Mouse (Mus musculus) brown adipose tissue, adult 24 weeks (tissue): ENCODE results near the gene Traip. TPM values are rescaled to one million over a fixed set of nuclear protein-coding genes. Genes with fewer than 3 reads are reported as not detected.
"Not testable (repeated sequence)": the region's sequence is repeated elsewhere in the genome, so short reads cannot be mapped to it uniquely, and the experiment has no call there.

Experiments
- H3K27ac ChIP-seq: fragments of 200-500 bp; replicated peaks from 2 replicates; pipeline ENCODE4 v1.5.1; 2012; ENCODE audit warnings: low read depth, mild to moderate bottlenecking, low read length
- H3K4me1 ChIP-seq: fragments of 200-500 bp; 2 replicates; pipeline ENCODE4 v1.6.1; 2012; ENCODE audit warnings: low read length, mixed read lengths; ENCODE audit not compliant: control insufficient read depth, insufficient read depth, insufficient read length
- H3K4me3 ChIP-seq: fragments of 200-500 bp; 2 replicates; pipeline ENCODE4 v1.5.1; 2012; ENCODE audit warnings: low read depth, mild to moderate bottlenecking, low read length, moderate library complexity; ENCODE audit not compliant: insufficient read depth
- polyA plus RNA-seq: library from polyadenylated mRNA; stranded (reverse); fragments of >200 nt; gene quantifications from 2 replicates; pipeline ENCODE4 v1.2.4, GENCODE M21; 2012; ENCODE audit not compliant: missing spikeins, insufficient read depth, insufficient read length

Traip gene
- polyA plus RNA-seq, 1 experiment: not detected

DNA sequence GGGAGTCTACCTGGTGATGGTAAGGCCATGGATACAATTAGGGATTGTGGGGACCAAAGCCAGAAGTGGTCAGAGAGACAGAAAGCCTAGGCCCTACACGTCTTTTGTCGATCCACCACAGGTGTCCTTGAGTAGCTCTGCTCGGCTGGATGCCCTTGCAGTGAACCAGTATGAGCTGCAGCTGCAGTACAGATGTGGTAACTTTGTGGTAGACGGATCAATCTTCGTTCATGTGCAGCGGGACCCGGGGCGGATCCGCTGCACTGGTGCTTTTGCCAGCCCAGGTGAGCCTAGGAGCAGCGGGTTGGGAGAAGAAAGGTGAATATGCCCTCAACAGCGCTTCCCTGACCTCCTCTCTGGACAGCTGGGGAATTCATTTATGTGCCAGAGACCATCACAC is 43.1 kb downstream of the Traip start:
- no peak overlapping the region for H3K4me3 ChIP-seq
- H3K4me1 ChIP-seq: no peaks in the 10 kb centered on the region
- H3K27ac ChIP-seq: no peak overlapping the region

DNA sequence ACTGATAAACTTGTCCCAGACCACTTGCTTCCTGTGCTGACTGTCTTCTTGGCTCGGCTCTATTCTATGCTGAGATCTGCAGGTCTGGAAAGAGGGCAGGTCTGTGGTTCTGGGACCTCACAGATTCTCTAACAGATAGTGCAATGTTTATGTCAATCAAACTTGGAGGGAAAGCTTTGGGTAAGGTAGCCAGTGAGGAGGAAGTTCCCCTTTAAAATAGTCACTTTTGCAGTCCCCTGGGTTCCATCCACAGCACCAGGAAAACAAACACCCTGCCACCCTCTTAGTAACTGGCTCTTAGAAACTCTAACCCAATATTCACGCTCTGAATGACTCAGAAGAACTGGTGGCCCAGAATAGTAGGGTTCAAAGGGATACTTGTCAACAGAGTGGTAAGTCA is 44.5 kb downstream of the Traip start:
- no peak overlapping the region for H3K4me3 ChIP-seq
- no peak overlapping the region for H3K27ac ChIP-seq

DNA sequence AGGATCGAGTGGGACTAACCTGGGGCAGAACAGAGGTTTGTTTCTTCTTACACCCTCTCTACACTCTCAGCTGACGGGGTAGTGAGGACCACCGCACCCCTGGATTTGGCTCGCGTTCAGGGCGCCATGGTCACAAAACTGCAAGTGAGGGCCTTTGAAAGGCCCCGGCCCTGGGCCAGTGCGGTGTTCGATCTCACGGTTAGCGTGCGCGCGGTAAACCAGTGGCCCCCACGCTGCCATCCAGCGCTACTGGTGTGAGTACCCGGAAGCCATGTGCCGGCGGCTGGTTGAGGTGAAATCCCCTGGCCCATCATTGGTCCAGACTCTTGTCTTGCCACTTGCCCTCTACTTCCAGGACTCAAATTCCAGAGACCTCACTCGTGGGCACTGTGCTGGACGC is 45.6 kb downstream of the Traip start:
- no peak overlapping the region for H3K27ac ChIP-seq
- H3K4me3 ChIP-seq: no peak overlapping the region
- no peaks in the 10 kb centered on the region for H3K4me1 ChIP-seq

More for the DNA sequence above, 44.5 kb downstream of the Traip start:
- H3K4me1 ChIP-seq: no peaks in the 10 kb centered on the region

DNA sequence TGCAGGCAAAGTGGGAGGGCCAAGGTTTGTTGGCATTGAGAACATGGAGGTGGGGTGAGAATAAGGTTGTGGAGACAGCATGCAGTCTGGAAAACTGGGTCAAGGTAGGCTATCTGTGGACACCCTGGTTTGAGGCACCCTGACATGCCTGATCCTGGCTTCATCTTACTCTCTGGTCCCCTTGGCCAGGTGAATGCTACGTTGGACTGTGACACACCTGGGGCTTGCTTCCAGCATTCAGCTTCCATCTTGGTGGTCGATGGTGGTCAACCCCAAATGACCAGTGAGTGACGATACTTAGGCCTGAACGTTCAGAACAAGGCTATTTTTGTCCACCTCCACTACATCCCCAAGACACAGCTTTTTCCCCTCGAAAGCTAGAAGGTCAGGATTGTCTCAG is 46.1 kb downstream of the Traip start, which contains the start of gene Gm20662:
TSS of gene Gm20662 (plus strand) at position 301 of the 400 bp plus-strand sequence.
- no peak within 1 kb of the TSS for H3K4me3 ChIP-seq
- H3K4me1 ChIP-seq: no peaks in the 10 kb centered on the region
- H3K27ac ChIP-seq: no peak within 1 kb of the TSS

DNA sequence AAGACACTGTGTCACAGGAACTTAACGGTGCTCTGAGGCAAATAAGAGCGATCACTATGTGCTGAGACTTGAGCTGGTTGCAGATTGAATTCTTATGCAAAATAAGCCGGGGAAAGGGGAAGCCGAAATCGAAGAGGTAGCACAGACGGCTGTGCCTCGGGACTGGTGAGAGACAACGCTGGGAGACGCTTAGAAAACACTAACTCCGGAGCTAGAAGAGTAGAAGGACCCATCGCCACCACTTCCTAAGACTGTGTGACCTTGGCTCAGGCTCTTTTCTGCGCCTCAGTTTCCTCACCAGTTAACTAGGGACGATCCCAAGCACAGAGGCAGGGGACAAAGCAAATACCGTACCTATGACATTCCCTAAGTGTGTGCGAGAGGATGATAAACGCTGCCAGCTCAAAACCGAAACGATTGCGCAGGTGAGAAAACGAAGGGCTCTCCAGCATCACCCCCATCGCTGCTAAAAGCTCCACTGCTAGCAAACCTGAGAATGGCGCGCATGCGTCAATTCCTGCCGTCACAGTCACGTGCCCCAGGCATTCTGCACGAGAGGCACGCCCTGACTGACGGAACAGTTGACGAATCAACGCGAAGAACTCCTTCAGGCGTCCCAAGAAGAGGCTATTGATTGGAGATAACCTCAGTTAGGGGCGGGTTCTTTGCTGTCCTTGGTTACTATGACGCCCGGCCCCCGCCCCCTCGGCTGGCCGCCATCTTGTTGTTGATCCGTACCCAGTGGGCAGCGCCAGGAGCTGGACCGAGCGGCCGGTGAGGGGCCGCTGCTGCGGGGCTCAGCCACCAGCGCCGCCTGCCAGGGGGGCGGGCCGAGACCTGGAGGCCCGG is 52.2 kb downstream of the Traip start, which contains the start of gene Ip6k1:
TSS of gene Ip6k1 (plus strand) at position 580 of the 849 bp plus-strand sequence.
- peak within 1 kb of the TSS; percentile 94 for H3K4me3 ChIP-seq
- peaks cover 10% of the 10 kb centered on the region for H3K4me1 ChIP-seq
- H3K27ac ChIP-seq: peak within 1 kb of the TSS; percentile 73

DNA sequence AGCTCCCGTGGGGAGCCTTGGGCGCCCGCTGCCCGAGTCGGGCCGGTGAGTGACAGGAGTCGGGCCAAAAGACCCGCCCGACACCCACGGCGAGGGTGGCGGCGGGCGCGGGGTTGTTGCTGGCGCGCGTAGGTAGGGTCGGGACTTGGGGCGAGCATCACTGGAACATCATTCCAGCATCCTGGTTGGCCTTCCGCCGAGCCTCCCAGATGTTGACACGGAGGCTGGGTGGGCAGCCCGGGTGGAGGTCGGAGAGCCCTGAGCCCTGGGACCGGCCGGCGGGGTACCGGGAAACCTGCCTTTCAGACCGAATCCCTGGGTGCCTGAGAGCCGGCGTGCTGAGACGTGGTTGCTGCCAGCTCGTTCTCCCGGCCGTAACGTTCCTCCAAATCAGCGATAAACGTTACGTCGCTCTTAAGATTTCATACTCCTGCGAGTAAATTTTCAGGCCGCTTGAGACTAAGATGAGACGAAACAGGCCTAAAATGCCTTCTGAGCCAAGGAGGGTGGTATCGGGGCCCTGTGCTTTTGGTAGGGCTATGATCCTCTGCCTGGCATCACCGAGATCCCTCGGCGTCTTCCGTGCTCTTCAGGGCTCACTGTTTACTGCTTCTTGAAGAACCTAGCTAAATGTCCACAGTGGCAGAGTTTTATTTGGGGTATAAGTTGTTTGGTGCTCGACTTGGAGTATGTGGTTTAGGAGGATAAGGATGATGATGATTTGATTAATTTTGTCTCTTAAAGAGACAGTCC is 53.0 kb downstream of the Traip start:
- H3K4me3 ChIP-seq: peak overlapping the region; percentile 94
- H3K4me1 ChIP-seq: peaks cover 11% of the 10 kb centered on the region
- peak overlapping the region; percentile 67 for H3K27ac ChIP-seq

DNA sequence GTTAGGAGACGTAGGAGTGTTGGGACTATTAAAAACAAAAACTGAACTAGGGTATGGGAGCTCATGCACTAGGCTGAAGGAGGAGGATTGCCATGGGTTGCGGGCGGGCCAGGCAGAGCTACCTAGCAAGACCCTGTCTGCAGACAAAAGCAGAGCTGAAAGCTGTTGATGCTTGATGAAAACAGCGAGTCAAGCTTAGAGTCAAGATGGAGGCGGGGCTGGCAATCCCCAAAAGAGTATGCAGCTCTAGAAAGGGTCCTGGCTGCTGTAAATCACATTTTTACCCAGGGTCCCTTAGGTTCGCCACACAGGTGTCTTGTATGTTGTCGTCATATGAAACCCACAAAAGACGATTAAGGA is 53.6 kb downstream of the Traip start:
- Histone ChIP-seq H3K4me3 (peak overlapping the region; percentile 94), H3K27ac (no peak overlapping the region), H3K4me1 (peaks cover 16% of the 10 kb centered on the region)

DNA sequence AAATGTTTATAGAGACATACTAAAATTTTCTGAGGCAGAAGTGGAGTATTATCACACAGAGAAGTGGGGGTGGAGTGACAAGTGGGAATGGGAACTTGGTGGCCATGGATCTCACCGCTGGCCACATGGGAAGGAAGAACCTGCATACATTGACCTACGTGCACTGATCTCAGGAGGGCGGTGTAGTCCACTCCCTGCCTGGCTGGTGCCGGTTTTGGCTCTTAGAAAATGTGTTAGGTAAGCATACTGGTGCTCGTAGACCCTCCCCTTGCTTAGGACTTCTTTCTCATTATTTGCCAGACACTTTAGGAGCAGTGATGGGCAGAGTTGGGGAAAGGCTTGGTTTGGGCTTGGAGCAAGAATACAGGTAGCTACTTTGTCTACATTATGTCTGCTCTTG is 58.1 kb downstream of the Traip start:
- H3K4me1 ChIP-seq: peaks cover 27% of the 10 kb centered on the region
- no peak overlapping the region for H3K4me3 ChIP-seq
- H3K27ac ChIP-seq: no peak overlapping the region

DNA sequence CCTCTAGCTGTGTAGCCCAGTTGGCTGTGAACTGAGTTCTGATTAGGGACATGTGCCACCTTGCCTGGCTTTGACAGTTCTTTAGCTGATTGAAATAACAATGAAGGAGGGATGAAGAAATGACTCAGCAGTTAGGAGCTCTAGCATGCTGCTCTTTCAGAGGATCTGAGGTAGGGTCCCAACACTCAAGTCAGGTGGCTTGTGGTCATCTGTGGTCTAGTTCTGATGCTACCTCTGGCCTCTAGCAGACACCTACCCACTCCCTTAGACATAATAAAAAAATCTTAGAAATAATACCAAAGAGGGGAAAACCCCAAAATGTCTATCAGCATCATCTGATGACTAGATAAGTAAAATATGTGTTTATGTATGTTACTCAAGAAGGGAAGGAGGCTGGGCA is 60.4 kb downstream of the Traip start:
- H3K4me1 ChIP-seq: peaks cover 18% of the 10 kb centered on the region
- no peak overlapping the region for H3K4me3 ChIP-seq
- peak overlapping the region; percentile 20; the same call in 1 of the 2 replicates for H3K27ac ChIP-seq

DNA sequence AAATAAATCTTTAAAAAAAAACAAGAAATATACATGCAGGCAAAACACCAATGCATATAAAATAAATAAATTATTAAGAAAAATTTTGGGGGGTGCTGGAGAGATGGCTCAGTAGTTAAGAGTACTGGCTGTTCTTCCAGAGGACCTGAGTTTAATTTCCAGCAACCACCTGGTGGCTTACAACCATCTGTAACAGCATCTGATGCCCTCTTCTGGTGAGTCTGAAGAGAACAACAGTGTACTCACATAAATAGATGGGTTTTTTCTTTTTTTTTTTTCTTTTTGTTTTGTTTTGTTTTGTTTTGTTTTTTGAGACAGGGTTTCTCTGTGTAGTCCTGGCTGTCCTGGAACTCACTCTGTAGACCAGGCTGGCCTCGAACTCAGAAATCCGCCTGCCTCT is 63.6 kb downstream of the Traip start:
- H3K4me1 ChIP-seq: peaks cover 11% of the 10 kb centered on the region
- not testable (repeated sequence) for H3K4me3 ChIP-seq, H3K27ac ChIP-seq

DNA sequence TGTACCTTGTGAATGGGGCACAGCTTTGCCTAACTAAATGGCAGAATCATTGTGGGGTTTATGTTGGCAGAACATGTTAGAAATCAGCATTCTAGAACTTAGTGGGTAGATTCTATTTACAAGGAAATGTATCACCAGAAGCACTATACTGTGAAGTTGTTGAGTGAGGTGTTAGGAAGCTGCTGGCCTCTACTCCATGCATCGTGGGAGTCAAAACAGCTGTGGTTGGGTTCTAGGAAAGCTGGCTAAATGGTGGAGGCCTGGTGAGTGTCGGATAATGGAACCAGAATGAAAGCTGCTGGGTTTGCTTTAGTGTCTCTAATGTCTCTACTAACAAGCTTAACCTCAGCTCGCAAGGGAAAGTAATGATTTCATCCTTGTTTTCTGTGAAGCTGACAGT is 67.2 kb downstream of the Traip start:
- no peaks in the 10 kb centered on the region; the same call in 1 of the 2 replicates for H3K4me1 ChIP-seq
- no peak overlapping the region for H3K4me3 ChIP-seq
- H3K27ac ChIP-seq: no peak overlapping the region

DNA sequence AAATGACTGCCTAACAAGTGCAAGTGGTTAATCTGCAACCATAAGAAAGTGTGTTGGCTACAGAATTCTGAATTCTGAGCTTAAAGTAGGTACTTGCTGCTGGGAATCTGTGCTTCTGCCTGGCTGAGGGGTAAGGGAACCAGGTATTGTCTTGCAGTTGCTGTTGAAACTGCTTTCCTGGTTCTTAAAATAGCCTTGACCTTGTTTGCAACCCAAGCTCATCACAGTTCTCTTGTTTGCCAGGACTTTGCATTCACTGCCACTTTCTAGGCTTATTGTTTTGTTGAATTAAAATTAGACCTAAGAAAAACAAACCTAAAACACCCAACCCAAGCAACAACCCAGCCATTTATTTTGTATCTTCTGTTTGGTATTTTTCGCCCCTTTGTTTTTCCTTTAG is 70.8 kb downstream of the Traip start:
- Histone ChIP-seq H3K4me1 (no peaks in the 10 kb centered on the region; the same call in 1 of the 2 replicates), H3K27ac (0 out of 2 replicates have a peak overlapping the region, but pooled peaks have one; percentile 3), H3K4me3 (no peak overlapping the region)

Other genes with a start within 250 kb of the Traip start
- 3.1 and 3.2 TPM in 2 replicates for gene Sema3f, start 239.7 kb upstream of the Traip start, polyA plus RNA-seq
- 37.4 and 47.2 TPM in 2 replicates for gene Rbm5, start 179.1 kb upstream of the Traip start, polyA plus RNA-seq
- gene Rbm6, start 76.9 kb upstream of the Traip start, polyA plus RNA-seq: 17.6 and 20.0 TPM in 2 replicates
- gene Mon1a, start 62.0 kb upstream of the Traip start, polyA plus RNA-seq: 12.6 and 14.3 TPM in 2 replicates
- gene Mst1r, start 43.3 kb upstream of the Traip start, polyA plus RNA-seq: 0.36 and 1.4 TPM in 2 replicates
- gene Actl11, start 21.7 kb upstream of the Traip start, polyA plus RNA-seq: not detected in 2 replicates
- not detected in 2 replicates for gene Camkv, start 14.5 kb upstream of the Traip start, polyA plus RNA-seq
- gene Uba7, start 25.4 kb downstream of the Traip start, polyA plus RNA-seq: 7.0 and 13.8 TPM in 2 replicates
- not detected in 2 replicates for gene Gm20661, start 32.9 kb downstream of the Traip start, polyA plus RNA-seq
- 5.1 and 5.5 TPM in 2 replicates for gene Inka1, start 35.7 kb downstream of the Traip start, polyA plus RNA-seq
- gene Cdhr4, start 42.4 kb downstream of the Traip start, polyA plus RNA-seq: not detected in 2 replicates
- not detected in 2 replicates for gene Gm20662, start 46.2 kb downstream of the Traip start, polyA plus RNA-seq
- 14.7 and 20.7 TPM in 2 replicates for gene Ip6k1, start 52.4 kb downstream of the Traip start, polyA plus RNA-seq
- gene Gmppb, start 99.1 kb downstream of the Traip start, polyA plus RNA-seq: 8.2 and 11.1 TPM in 2 replicates
- 0.40 and 0.88 TPM in 2 replicates for gene Amigo3, start 103.0 kb downstream of the Traip start, polyA plus RNA-seq
- not detected in 2 replicates for gene Mst1, start 130.3 kb downstream of the Traip start, polyA plus RNA-seq
- 40.0 TPM in 2 replicates for gene Rnf123, start 133.2 kb downstream of the Traip start, polyA plus RNA-seq
- gene Apeh, start 144.5 kb downstream of the Traip start, polyA plus RNA-seq: 41.1 and 58.6 TPM in 2 replicates
- 0.24 and 0.29 TPM in 2 replicates for gene Bsn, start 240.2 kb downstream of the Traip start, polyA plus RNA-seq